10 mouse cellular contexts compared by ENCODE assay signal in genomic region chr1:173333312-173334253, GRCm38 (mm10). TPM values are rescaled to one million over a fixed set of nuclear protein-coding genes. Genes with fewer than 3 reads are reported as not detected.
DNase-seq lines count a peak whose midpoint lies in the region; ATAC-seq lines count a peak whose summit lies in the region.
"Had no signal": no experiment of that assay in that cellular context is flagged by ENCODE, and none has a peak within 500 bp of the region (broad histone marks: within the 10 kb centered on the region; RNA-seq: fewer than 3 reads in every experiment).

TSS of gene Ackr1 (minus strand) at chr1:173333750.

- H3K4me2 ChIP-seq in embryonic facial prominence, embryonic 13.5 days: no peak within 1 kb of the TSS
- H3K4me2 ChIP-seq in midbrain, embryonic 11.5 days: no peak within 1 kb of the TSS
- H3K4me2 ChIP-seq in liver, embryonic 13.5 days: peak within 1 kb of the TSS; percentile 78
- no peak within 1 kb of the TSS for H3K4me2 ChIP-seq in stomach, embryonic 15.5 days
- H3K4me2 ChIP-seq: midbrain, embryonic 12.5 days had no signal

- H3K36me3 ChIP-seq in embryonic facial prominence, embryonic 13.5 days: no peaks in the 10 kb centered on the region
- H3K36me3 ChIP-seq in embryonic facial prominence, embryonic 10.5 days (replicated peaks): no peaks in the 10 kb centered on the region
- H3K36me3 ChIP-seq in midbrain, embryonic 10.5 days: no peaks in the 10 kb centered on the region
- H3K36me3 ChIP-seq in midbrain, embryonic 11.5 days (ENCODE audit: control insufficient read depth, insufficient read depth, low read length): no peaks in the 10 kb centered on the region
- no peaks in the 10 kb centered on the region for H3K36me3 ChIP-seq in liver, embryonic 13.5 days
- H3K36me3 ChIP-seq in stomach, embryonic 15.5 days: no peaks in the 10 kb centered on the region

- H3K9me3 ChIP-seq in embryonic facial prominence, embryonic 13.5 days: no peaks in the 10 kb centered on the region
- H3K9me3 ChIP-seq in embryonic facial prominence, embryonic 10.5 days: no peaks in the 10 kb centered on the region
- no peaks in the 10 kb centered on the region for H3K9me3 ChIP-seq in midbrain, embryonic 10.5 days (replicated peaks)
- H3K9me3 ChIP-seq in midbrain, embryonic 11.5 days (ENCODE audit: control insufficient read depth, low read length): no peaks in the 10 kb centered on the region
- H3K9me3 ChIP-seq in liver, embryonic 13.5 days (replicated peaks): no peaks in the 10 kb centered on the region
- no peaks in the 10 kb centered on the region for H3K9me3 ChIP-seq in stomach, embryonic 15.5 days
- H3K9me3 ChIP-seq: midbrain, embryonic 12.5 days had no signal

- intact Hi-C loops in gastrocnemius, postnatal 36 days (cut with DNase I): no loop called here

- H3K27ac ChIP-seq in embryonic facial prominence, embryonic 13.5 days: no peak within 1 kb of the TSS
- H3K27ac ChIP-seq in embryonic facial prominence, embryonic 10.5 days (replicated peaks): no peak within 1 kb of the TSS
- peak within 1 kb of the TSS; percentile 9; the same call in 1 of the 2 replicates for H3K27ac ChIP-seq in midbrain, embryonic 10.5 days (replicated peaks)
- H3K27ac ChIP-seq in midbrain, embryonic 11.5 days (ENCODE audit: low read depth, low read length): no peak within 1 kb of the TSS
- peak within 1 kb of the TSS; percentile 98 for H3K27ac ChIP-seq in liver, embryonic 13.5 days
- H3K27ac ChIP-seq in stomach, embryonic 15.5 days: no peak within 1 kb of the TSS
- H3K27ac ChIP-seq: midbrain, embryonic 12.5 days had no signal

- DNase-seq in embryonic facial prominence, embryonic 10.5 days (ENCODE audit: low spot score): no peak
- no peak for DNase-seq in midbrain, embryonic 10.5 days (ENCODE audit: low spot score)
- DNase-seq in midbrain, embryonic 11.5 days (ENCODE audit: low spot score, missing footprints): no peak
- peak; percentile 78 for DNase-seq in liver, embryonic 13.5 days
- no peak for DNase-seq in gastrocnemius, postnatal 36 days
- DNase-seq in T-cell, adult 2 months (ENCODE audit: low spot score): no peak
- DNase-seq: adrenal gland, postnatal 10 days had no signal

- H3K27me3 ChIP-seq in embryonic facial prominence, embryonic 13.5 days: no peaks in the 10 kb centered on the region
- no peaks in the 10 kb centered on the region for H3K27me3 ChIP-seq in embryonic facial prominence, embryonic 10.5 days (replicated peaks; ENCODE audit: low read depth, poor library complexity, severe bottlenecking)
- H3K27me3 ChIP-seq in midbrain, embryonic 10.5 days (ENCODE audit: low read depth, poor library complexity, severe bottlenecking): no peaks in the 10 kb centered on the region
- no peaks in the 10 kb centered on the region for H3K27me3 ChIP-seq in midbrain, embryonic 11.5 days (ENCODE audit: control insufficient read depth, insufficient read depth, low read length)
- no peaks in the 10 kb centered on the region for H3K27me3 ChIP-seq in liver, embryonic 13.5 days
- H3K27me3 ChIP-seq in stomach, embryonic 15.5 days (replicated peaks): no peaks in the 10 kb centered on the region
- H3K27me3 ChIP-seq: midbrain, embryonic 12.5 days had no signal

- no peak within 1 kb of the TSS for H3K9ac ChIP-seq in embryonic facial prominence, embryonic 13.5 days
- H3K9ac ChIP-seq in midbrain, embryonic 11.5 days (ENCODE audit: low read length): no peak within 1 kb of the TSS
- peak within 1 kb of the TSS; percentile 89 for H3K9ac ChIP-seq in liver, embryonic 13.5 days
- no peak within 1 kb of the TSS for H3K9ac ChIP-seq in stomach, embryonic 15.5 days
- H3K9ac ChIP-seq: midbrain, embryonic 12.5 days had no signal

- peaks cover 12% of the 10 kb centered on the region for H3K4me1 ChIP-seq in embryonic facial prominence, embryonic 13.5 days
- peaks cover 11% of the 10 kb centered on the region for H3K4me1 ChIP-seq in embryonic facial prominence, embryonic 10.5 days
- peaks cover 24% of the 10 kb centered on the region for H3K4me1 ChIP-seq in midbrain, embryonic 10.5 days
- peaks cover 5% of the 10 kb centered on the region; the same call in 1 of the 2 replicates for H3K4me1 ChIP-seq in midbrain, embryonic 11.5 days (ENCODE audit: control insufficient read depth, insufficient read depth, low read length)
- H3K4me1 ChIP-seq in liver, embryonic 13.5 days (replicated peaks): peaks cover 83% of the 10 kb centered on the region
- H3K4me1 ChIP-seq in stomach, embryonic 15.5 days: no peaks in the 10 kb centered on the region

- peak; percentile 21; the same call in 1 of the 2 replicates for ATAC-seq in embryonic facial prominence, embryonic 13.5 days (ENCODE audit: insufficient number of reproducible peaks, insufficient read depth, low FRiP score, low TSS enrichment, low read depth)
- no peak for ATAC-seq in midbrain, embryonic 11.5 days (ENCODE audit: low FRiP score)
- ATAC-seq in liver, embryonic 13.5 days (ENCODE audit: low read depth): peak; percentile 90
- peak; percentile 93 for ATAC-seq in stomach, embryonic 15.5 days (ENCODE audit: insufficient read depth, low FRiP score, low read depth)

- H3K4me3 ChIP-seq in embryonic facial prominence, embryonic 13.5 days: no peak within 1 kb of the TSS
- H3K4me3 ChIP-seq in embryonic facial prominence, embryonic 10.5 days: no peak within 1 kb of the TSS
- no peak within 1 kb of the TSS for H3K4me3 ChIP-seq in midbrain, embryonic 10.5 days
- H3K4me3 ChIP-seq in midbrain, embryonic 11.5 days (ENCODE audit: low read depth, low read length): no peak within 1 kb of the TSS
- peak within 1 kb of the TSS; percentile 78 for H3K4me3 ChIP-seq in liver, embryonic 13.5 days (replicated peaks)
- 0 out of 2 replicates have a peak within 1 kb of the TSS, but pooled peaks have one; percentile 1 for H3K4me3 ChIP-seq in stomach, embryonic 15.5 days (replicated peaks)
- H3K4me3 ChIP-seq: midbrain, embryonic 12.5 days had no signal

- WGBS in embryonic facial prominence, embryonic 13.5 days: 65% methylated on average over 9 of the region's 9 CpGs
- whole genome bisulfite sequencing in embryonic facial prominence, embryonic 10.5 days: 80% methylated on average over 9 of the region's 9 CpGs
- WGBS in midbrain, embryonic 10.5 days: 74% methylated on average over 9 of the region's 9 CpGs
- 70% methylated on average over 9 of the region's 9 CpGs for WGBS in midbrain, embryonic 11.5 days
- 8% methylated on average over 9 of the region's 9 CpGs for WGBS in liver, embryonic 13.5 days (ENCODE audit: insufficient replicate concordance)
- 53% methylated on average over 9 of the region's 9 CpGs for WGBS in stomach, embryonic 15.5 days

RNA-seq across cellular contexts. Expression of gene Ackr1, which starts in this region (rescaled TPM):
- polyA plus RNA-seq in embryonic facial prominence, embryonic 13.5 days (2015; fragmentation: Nextera tagmentation; extraction: Ambion mirVana): 2.6 and 4.0 TPM in 2 replicates
- 1.2 and 1.6 TPM in 2 replicates for polyA plus RNA-seq in embryonic facial prominence, embryonic 10.5 days (2016; fragmentation: Nextera tagmentation; extraction: Ambion mirVana)
- 1.6 and 2.4 TPM in 2 replicates for polyA plus RNA-seq in midbrain, embryonic 10.5 days (2016; fragmentation: Nextera tagmentation; extraction: Ambion mirVana)
- 3.5 and 5.4 TPM in 2 replicates for polyA plus RNA-seq in midbrain, embryonic 11.5 days (2014; fragmentation: Nextera tagmentation; extraction: Ambion mirVana)
- 61.5 and 68.9 TPM in 2 replicates for polyA plus RNA-seq in liver, embryonic 13.5 days (2015; fragmentation: Nextera tagmentation; extraction: Ambion mirVana)
- polyA plus RNA-seq in stomach, embryonic 15.5 days (2015; fragmentation: Nextera tagmentation; extraction: Ambion mirVana): 2.8 and 7.4 TPM in 2 replicates
- total RNA-seq in gastrocnemius, postnatal 36 days (2021): 1 to 10 TPM; 2.2 to 2.9 TPM

Comparison
In these comparisons a context has a peak if more than half of its experiments do, and no peak if none do; other contexts are left out.
1. H3K27ac ChIP-seq: peak in midbrain, embryonic 10.5 days (single experiment) and liver, embryonic 13.5 days (single experiment); none in embryonic facial prominence, embryonic 13.5 days (single experiment), embryonic facial prominence, embryonic 10.5 days (single experiment), midbrain, embryonic 11.5 days (single experiment) and stomach, embryonic 15.5 days (single experiment).
2. H3K4me3 ChIP-seq: peak in liver, embryonic 13.5 days (single experiment) and stomach, embryonic 15.5 days (single experiment); none in embryonic facial prominence, embryonic 13.5 days (single experiment), embryonic facial prominence, embryonic 10.5 days (single experiment), midbrain, embryonic 10.5 days (single experiment) and midbrain, embryonic 11.5 days (single experiment).